Mouse (Mus musculus) intestine, embryonic 14.5 days (tissue): ENCODE measurements around the gene Rassf10. TPM values are rescaled to one million over a fixed set of nuclear protein-coding genes. Genes with fewer than 3 reads are reported as not detected.

Experiments used
- ATAC-seq: fragments of 200-750 bp; cut with Nextera tagmentation; replicated peaks from 2 replicates; pipeline ENCODE4 v1.8.0; 2017; ENCODE audit warnings: low read depth, moderate number of reproducible peaks, moderate TSS enrichment, moderate library complexity; ENCODE audit not compliant: low FRiP score, low TSS enrichment
- DNase-seq: peaks from one replicate; pipeline ENCODE4 v3.0.0-alpha.2; 2018; ENCODE audit warnings: low spot score
- H3K27ac ChIP-seq: fragments of 300-500 bp; sonication (generic); 2 replicates; pipeline ENCODE4 v1.5.1; 2014; ENCODE audit warnings: low read depth, mild to moderate bottlenecking, control low read depth
- H3K27me3 ChIP-seq: fragments of 300-500 bp; sonication (generic); replicated peaks from 2 replicates; pipeline ENCODE4 v1.6.1; 2014; ENCODE audit warnings: low read length, control low read depth; ENCODE audit not compliant: control insufficient read depth, insufficient read depth
- H3K36me3 ChIP-seq: fragments of 300-500 bp; sonication (generic); 2 replicates; pipeline ENCODE4 v1.6.1; 2014; ENCODE audit warnings: low read length, control low read depth; ENCODE audit not compliant: control insufficient read depth, insufficient read depth
- H3K4me1 ChIP-seq: fragments of 300-500 bp; sonication (generic); replicated peaks from 2 replicates; pipeline ENCODE4 v1.6.1; 2014; ENCODE audit warnings: low read length, control low read depth, mixed read lengths; ENCODE audit not compliant: control insufficient read depth, insufficient read depth
- H3K4me2 ChIP-seq: fragments of 300-500 bp; sonication (generic); 2 replicates; pipeline ENCODE4 v1.6.1; 2014; ENCODE audit warnings: low read length
- H3K4me3 ChIP-seq: fragments of 300-500 bp; sonication (generic); 2 replicates; pipeline ENCODE4 v1.5.1; 2014; ENCODE audit warnings: low read depth, low read length, control low read depth, mixed read lengths
- H3K9ac ChIP-seq: fragments of 300-500 bp; sonication (generic); 2 replicates; pipeline ENCODE4 v1.6.1; 2014; ENCODE audit warnings: mild to moderate bottlenecking, low read length
- H3K9me3 ChIP-seq: fragments of 300-500 bp; sonication (generic); 2 replicates; pipeline ENCODE4 v1.6.1; 2016; ENCODE audit warnings: low read length, control low read depth; ENCODE audit not compliant: control insufficient read depth
- WGBS: fragments of 180-500 bp; shearing (Covaris S2); extraction: QIAGEN DNeasy Blood & Tissue Kit; methylation state at CpG from one replicate; pipeline ENCODE4 v1.1.7; 2014; 5-methylcytosine and 5-hydroxymethylcytosine counted together
- polyA plus RNA-seq: library from polyadenylated mRNA; unstranded; fragments of >200 nt; fragmentation: Nextera tagmentation; extraction: Ambion mirVana; gene quantifications from 2 replicates; pipeline ENCODE4 v1.2.1, GENCODE M21; 2014

Rassf10 gene
- 2.4 and 2.7 TPM in 2 replicates for polyA plus RNA-seq

- Histone ChIP-seq H3K9me3 (no peaks in the 10 kb centered on the region), H3K36me3 (no peaks in the 10 kb centered on the region), H3K27me3 (peaks cover 22% of the 10 kb centered on the region), H3K9ac (peak within 1 kb of the TSS; percentile 45), H3K27ac (no peak within 1 kb of the TSS), H3K4me3 (peak within 1 kb of the TSS; percentile 49), H3K4me1 (0 out of 2 replicates have a peak, but pooled peaks cover 11% of the 10 kb centered on the region), H3K4me2 (peak within 1 kb of the TSS; percentile 92)
- peak; percentile 93 for ATAC-seq
- under 1% methylated on average over 41 of the region's 41 CpGs for WGBS
- DNase-seq = peak; percentile 88
These were observed at the start of gene Rassf10 for GRCm38 (mm10) chr7:112953777-112954291. TSS of gene Rassf10 (plus strand) at chr7:112953962.

- Histone ChIP-seq H3K4me1 (no peaks in the 10 kb centered on the region; the same call in 1 of the 2 replicates), H3K4me2 (no peak overlapping the region), H3K36me3 (peaks cover 18% of the 10 kb centered on the region), H3K4me3 (no peak overlapping the region), H3K9ac (no peak overlapping the region), H3K9me3 (no peaks in the 10 kb centered on the region), H3K27ac (no peak overlapping the region), H3K27me3 (no peaks in the 10 kb centered on the region)
- DNase-seq (no peak), ATAC-seq (no peak)
- WGBS = 92% methylated on average over 5 of the region's 5 CpGs
These were observed 46.9 kb upstream of the Rassf10 start for GRCm38 (mm10) chr7:112906848-112907247.

- H3K27ac ChIP-seq = no peak overlapping the region
- H3K4me1 ChIP-seq = no peaks in the 10 kb centered on the region; the same call in 1 of the 2 replicates
- DNase-seq = no peak
- H3K4me3 ChIP-seq = no peak overlapping the region
- peaks cover 14% of the 10 kb centered on the region for H3K36me3 ChIP-seq
- ATAC-seq = no peak
- no peaks in the 10 kb centered on the region for H3K9me3 ChIP-seq
- H3K9ac ChIP-seq = no peak overlapping the region
- no peaks in the 10 kb centered on the region for H3K27me3 ChIP-seq
- no peak overlapping the region for H3K4me2 ChIP-seq
- 73% methylated on average over 2 of the region's 2 CpGs for WGBS
These were observed 46.3 kb upstream of the Rassf10 start for GRCm38 (mm10) chr7:112907468-112907867.

- no peaks in the 10 kb centered on the region for H3K9me3 ChIP-seq
- no peak overlapping the region for H3K4me3 ChIP-seq
- ATAC-seq (no peak), DNase-seq (no peak)
- H3K27me3 ChIP-seq = no peaks in the 10 kb centered on the region
- no peak overlapping the region for H3K27ac ChIP-seq
- H3K36me3 ChIP-seq = peaks cover 8% of the 10 kb centered on the region; the same call in 1 of the 2 replicates
- no peaks in the 10 kb centered on the region; the same call in 1 of the 2 replicates for H3K4me1 ChIP-seq
- 88% methylated on average over 10 of the region's 10 CpGs for WGBS
- no peak overlapping the region for H3K4me2 ChIP-seq
- no peak overlapping the region for H3K9ac ChIP-seq
These were observed 44.6 kb upstream of the Rassf10 start for GRCm38 (mm10) chr7:112909164-112909563.

DNA sequence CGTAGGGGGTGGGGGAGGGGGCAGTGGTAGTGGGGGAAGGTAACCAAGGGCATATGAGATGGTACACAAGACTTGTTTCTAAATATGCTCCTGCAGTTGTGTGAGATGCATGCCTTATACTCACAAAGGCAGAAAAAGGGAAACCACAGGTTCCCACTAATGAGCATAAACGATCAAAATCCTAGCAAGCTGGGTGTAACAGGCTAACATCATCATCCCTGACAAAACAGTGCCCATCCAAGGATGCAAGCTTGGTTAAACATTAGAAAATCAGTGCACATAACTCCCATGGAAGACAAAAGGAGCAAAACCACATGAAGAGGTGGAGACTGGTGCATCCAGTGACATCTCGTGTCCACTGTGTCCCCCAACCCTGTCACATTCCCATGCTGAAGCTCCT, 40.8 kb upstream of the Rassf10 start:
- Histone ChIP-seq H3K9me3 (no peaks in the 10 kb centered on the region), H3K4me3 (no peak overlapping the region), H3K4me1 (no peaks in the 10 kb centered on the region), H3K36me3 (no peaks in the 10 kb centered on the region), H3K4me2 (no peak overlapping the region), H3K27me3 (no peaks in the 10 kb centered on the region), H3K9ac (no peak overlapping the region), H3K27ac (no peak overlapping the region)
- 88% methylated on average over 3 of the region's 3 CpGs for WGBS
- no peak for DNase-seq
- no peak for ATAC-seq

DNA sequence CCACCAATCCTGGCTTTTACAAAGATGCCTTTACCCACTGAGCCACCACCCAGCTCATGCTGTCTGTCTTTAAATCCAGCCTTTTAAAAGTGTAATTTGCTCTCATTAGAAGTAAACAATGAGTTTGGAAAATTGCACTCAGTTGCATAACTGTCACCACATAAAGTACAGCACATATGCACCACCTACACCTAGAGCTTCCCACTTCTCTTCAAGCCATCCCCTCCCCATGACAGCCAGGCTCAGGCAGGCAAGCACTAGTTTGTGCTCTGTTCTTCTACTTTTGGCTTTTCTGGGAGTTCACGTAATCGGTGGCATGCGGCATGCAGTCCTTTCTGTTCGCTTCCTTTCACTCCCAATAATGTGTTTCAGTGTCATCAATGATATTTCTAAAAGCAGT, 38.2 kb upstream of the Rassf10 start:
- no peak overlapping the region for H3K9ac ChIP-seq
- no peak overlapping the region for H3K4me2 ChIP-seq
- ATAC-seq (no peak), DNase-seq (no peak)
- H3K4me1 ChIP-seq = no peaks in the 10 kb centered on the region
- no peaks in the 10 kb centered on the region for H3K36me3 ChIP-seq
- no peak overlapping the region for H3K4me3 ChIP-seq
- no peaks in the 10 kb centered on the region for H3K9me3 ChIP-seq
- no peaks in the 10 kb centered on the region for H3K27me3 ChIP-seq
- no peak overlapping the region for H3K27ac ChIP-seq
- WGBS = 94% methylated on average over 4 of the region's 4 CpGs

DNA sequence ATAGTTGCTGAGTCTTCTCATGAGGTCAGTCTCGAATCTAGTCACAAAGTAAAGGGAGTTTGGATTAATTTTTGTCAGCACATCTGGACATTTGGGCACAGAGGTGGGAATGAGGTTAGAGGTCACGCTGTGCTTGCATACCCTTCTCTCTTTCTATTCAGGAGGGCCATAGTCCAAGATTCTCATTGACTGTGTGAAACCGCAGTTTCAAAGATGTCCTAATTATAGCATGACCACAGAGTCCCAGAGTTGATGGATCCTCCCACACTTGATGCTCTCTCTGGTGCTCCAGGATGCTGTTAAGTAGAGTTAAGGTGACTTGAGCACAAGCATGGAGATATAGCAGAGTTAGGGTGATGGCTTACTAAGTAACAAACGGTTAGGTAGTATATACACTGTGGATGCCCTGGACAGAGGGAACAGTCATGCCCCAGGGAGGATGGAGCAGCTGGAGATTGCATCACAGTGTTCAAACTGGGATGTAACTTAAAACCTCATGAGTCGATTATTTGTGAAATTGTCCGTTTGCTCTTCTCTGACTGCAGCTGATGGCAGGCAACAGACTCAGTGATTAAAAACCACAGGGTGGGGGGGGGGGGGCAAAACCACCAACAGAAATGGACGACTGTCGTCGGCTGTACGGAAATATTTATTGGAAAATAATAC, 36.0 kb upstream of the Rassf10 start:
- Histone ChIP-seq H3K4me3 (no peak overlapping the region), H3K9me3 (no peaks in the 10 kb centered on the region), H3K27ac (no peak overlapping the region), H3K4me2 (no peak overlapping the region), H3K36me3 (no peaks in the 10 kb centered on the region), H3K27me3 (no peaks in the 10 kb centered on the region), H3K4me1 (no peaks in the 10 kb centered on the region), H3K9ac (no peak overlapping the region)
- ATAC-seq (no peak), DNase-seq (no peak)
- 60% methylated on average over 10 of the region's 10 CpGs for WGBS

DNA sequence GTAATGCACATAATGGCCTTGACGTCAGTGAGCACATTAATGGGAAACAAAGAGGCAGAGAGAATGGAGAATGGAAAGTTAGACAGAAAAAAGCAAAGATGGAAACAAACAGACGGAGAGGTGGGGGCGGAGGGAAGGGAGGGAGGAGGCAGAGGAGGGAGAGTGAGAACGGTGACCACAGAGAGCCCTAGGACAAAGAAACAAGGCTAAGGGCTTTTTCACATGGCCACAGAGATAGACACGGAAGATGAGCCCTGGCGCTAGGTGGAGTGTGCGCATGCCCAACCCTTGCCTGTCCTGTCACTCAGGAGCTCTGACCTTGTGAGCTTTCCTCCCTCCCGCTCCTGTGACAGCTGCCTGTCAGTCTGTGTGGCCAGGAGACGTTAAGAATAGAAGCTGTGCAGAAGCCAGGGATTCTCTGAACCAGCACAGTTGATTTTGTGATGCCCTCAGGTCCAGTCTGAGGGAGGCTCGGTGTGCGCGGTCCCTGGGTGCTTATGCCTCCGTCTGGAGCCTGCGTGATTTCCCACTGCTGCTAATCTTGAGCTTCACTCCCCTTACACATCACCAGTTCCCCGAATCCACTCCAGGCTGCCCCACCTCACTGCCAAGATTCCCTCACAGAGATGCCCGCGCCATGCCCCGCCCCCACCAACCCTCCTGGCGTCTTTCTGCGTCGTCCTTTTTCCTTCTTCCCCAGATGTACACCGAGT, 35.3 kb upstream of the Rassf10 start:
- no peak overlapping the region for H3K4me2 ChIP-seq
- H3K27ac ChIP-seq = no peak overlapping the region

More for the DNA sequence above, 35.3 kb upstream of the Rassf10 start:
- Histone ChIP-seq H3K4me3 (no peak overlapping the region), H3K9ac (no peak overlapping the region), H3K9me3 (no peaks in the 10 kb centered on the region), H3K27me3 (no peaks in the 10 kb centered on the region), H3K36me3 (no peaks in the 10 kb centered on the region), H3K4me1 (no peaks in the 10 kb centered on the region)
- no peak for ATAC-seq
- WGBS = 57% methylated on average over 22 of the region's 22 CpGs
- no peak for DNase-seq
